Mouse (Mus musculus) midbrain, embryonic 11.5 days (tissue): ENCODE measurements around the gene Maged2. TPM values are rescaled to one million over a fixed set of nuclear protein-coding genes. Genes with fewer than 3 reads are reported as not detected.
A peak's percentile ranks its signal among the peaks of the same experiment; 100 is the strongest.
"Not testable (repeated sequence)": the region's sequence is repeated elsewhere in the genome, so short reads cannot be mapped to it uniquely, and the experiment has no call there.

ENCODE experiments used
- ATAC-seq: fragments of 200-750 bp; cut with Nextera tagmentation; 2 replicates; pipeline ENCODE4 v1.8.0; 2017; ENCODE audit warnings: moderate TSS enrichment, moderate library complexity; ENCODE audit not compliant: low FRiP score
- DNase-seq: peaks from one replicate; pipeline ENCODE4 v3.0.0; 2015; ENCODE audit warnings: low spot score; ENCODE audit errors: missing footprints
- H3K27ac ChIP-seq: fragments of 300-500 bp; sonication (generic); 2 replicates; pipeline ENCODE4 v1.5.1; 2014; ENCODE audit warnings: low read depth, low read length
- H3K27me3 ChIP-seq: fragments of 300-500 bp; sonication (generic); 2 replicates; pipeline ENCODE4 v1.6.1; 2014; ENCODE audit warnings: mild to moderate bottlenecking, low read length, moderate library complexity, mixed read lengths; ENCODE audit not compliant: control insufficient read depth, insufficient read depth
- H3K36me3 ChIP-seq: fragments of 300-500 bp; sonication (generic); 2 replicates; pipeline ENCODE4 v1.6.1; 2014; ENCODE audit warnings: mild to moderate bottlenecking, low read length, moderate library complexity, mixed read lengths; ENCODE audit not compliant: control insufficient read depth, insufficient read depth
- H3K4me1 ChIP-seq: fragments of 300-500 bp; sonication (generic); 2 replicates; pipeline ENCODE4 v1.6.1; 2014; ENCODE audit warnings: low read length; ENCODE audit not compliant: control insufficient read depth, insufficient read depth
- H3K4me2 ChIP-seq: fragments of 300-500 bp; sonication (generic); 2 replicates; pipeline ENCODE4 v1.6.1; 2014; ENCODE audit warnings: mild to moderate bottlenecking, moderate library complexity
- H3K4me3 ChIP-seq: fragments of 300-500 bp; sonication (generic); 2 replicates; pipeline ENCODE4 v1.5.1; 2014; ENCODE audit warnings: low read depth, low read length
- H3K9ac ChIP-seq: fragments of 300-500 bp; sonication (generic); 2 replicates; pipeline ENCODE4 v1.6.1; 2014; ENCODE audit warnings: low read length
- H3K9me3 ChIP-seq: fragments of 300-500 bp; sonication (generic); 2 replicates; pipeline ENCODE4 v1.6.1; 2016; ENCODE audit warnings: low read length; ENCODE audit not compliant: control insufficient read depth
- WGBS: fragments of 180-500 bp; shearing (Covaris S2); extraction: QIAGEN DNeasy Blood & Tissue Kit; methylation state at CpG from one replicate; pipeline ENCODE4 v1.1.7; 2014; 5-methylcytosine and 5-hydroxymethylcytosine counted together
- polyA plus RNA-seq: library from polyadenylated mRNA; unstranded; fragments of >200 nt; fragmentation: Nextera tagmentation; extraction: Ambion mirVana; gene quantifications from 2 replicates; pipeline ENCODE4 v1.2.1, GENCODE M21; 2014

The Maged2 gene
- polyA plus RNA-seq = 302 and 319 TPM in 2 replicates

GRCm38 (mm10) chrX:150814139-150814469 is at the start of gene Maged2:
Gene Maged2, minus strand, starts transcription at chrX:150814345.
- no peaks in the 10 kb centered on the region for H3K9me3 ChIP-seq
- H3K4me2 ChIP-seq = peak within 1 kb of the TSS; percentile 40
- peak; percentile 27; the same call in 1 of the 2 replicates for ATAC-seq
- H3K27me3 ChIP-seq = no peaks in the 10 kb centered on the region
- peak within 1 kb of the TSS; percentile 60 for H3K9ac ChIP-seq
- peak within 1 kb of the TSS; percentile 30; the same call in 1 of the 2 replicates for H3K27ac ChIP-seq
- H3K36me3 ChIP-seq = no peaks in the 10 kb centered on the region; the same call in 1 of the 2 replicates
- peak within 1 kb of the TSS; percentile 41 for H3K4me3 ChIP-seq
- H3K4me1 ChIP-seq = no peaks in the 10 kb centered on the region
- WGBS = 21% methylated on average over 7 of the region's 7 CpGs
- peak; percentile 80 for DNase-seq

GRCm38 (mm10) chrX:150848230-150848629 is 34.1 kb upstream of the Maged2 start:
- Histone ChIP-seq H3K27ac (no peak overlapping the region), H3K36me3 (no peaks in the 10 kb centered on the region), H3K27me3 (peaks cover 3% of the 10 kb centered on the region; the same call in 1 of the 2 replicates), H3K4me1 (no peaks in the 10 kb centered on the region), H3K4me2 (no peak overlapping the region), H3K9me3 (no peaks in the 10 kb centered on the region), H3K4me3 (no peak overlapping the region), H3K9ac (no peak overlapping the region)
- ATAC-seq = no peak
- no peak for DNase-seq
- WGBS = 72% methylated on average over 8 of the region's 8 CpGs

- not testable (repeated sequence) for H3K36me3 ChIP-seq, DNase-seq, H3K27me3 ChIP-seq, H3K4me2 ChIP-seq, H3K9me3 ChIP-seq, H3K27ac ChIP-seq, H3K9ac ChIP-seq, H3K4me1 ChIP-seq, H3K4me3 ChIP-seq
- peak; percentile 91 for ATAC-seq
- 72% methylated on average over 2 of the region's 10 CpGs for WGBS
Measured at GRCm38 (mm10) chrX:150845480-150846205, 31.5 kb upstream of the Maged2 start.

GRCm38 (mm10) chrX:150843257-150843656 is 29.1 kb upstream of the Maged2 start:
- not testable (repeated sequence) for H3K4me2 ChIP-seq, H3K9ac ChIP-seq, H3K4me3 ChIP-seq, DNase-seq, H3K36me3 ChIP-seq, H3K4me1 ChIP-seq, ATAC-seq, H3K27ac ChIP-seq, H3K27me3 ChIP-seq, H3K9me3 ChIP-seq
- WGBS = 86% methylated on average over 1 of the region's 4 CpGs

GRCm38 (mm10) chrX:150830297-150830696 is 16.2 kb upstream of the Maged2 start:
- Histone ChIP-seq H3K4me3 (no peak overlapping the region), H3K4me2 (no peak overlapping the region), H3K36me3 (no peaks in the 10 kb centered on the region), H3K27me3 (no peaks in the 10 kb centered on the region), H3K27ac (no peak overlapping the region), H3K9ac (no peak overlapping the region), H3K4me1 (no peaks in the 10 kb centered on the region), H3K9me3 (no peaks in the 10 kb centered on the region)
- WGBS = 79% methylated on average over 4 of the region's 4 CpGs
- no peak for ATAC-seq
- no peak for DNase-seq

GRCm38 (mm10) chrX:150817278-150817677 is 3.1 kb upstream of the Maged2 start:
- ATAC-seq = no peak
- Histone ChIP-seq H3K36me3 (no peaks in the 10 kb centered on the region), H3K4me1 (no peaks in the 10 kb centered on the region), H3K9ac (no peak overlapping the region), H3K9me3 (no peaks in the 10 kb centered on the region), H3K4me2 (no peak overlapping the region), H3K4me3 (no peak overlapping the region), H3K27me3 (no peaks in the 10 kb centered on the region), H3K27ac (no peak overlapping the region)
- DNase-seq = no peak

GRCm38 (mm10) chrX:150815601-150816000 is 1.5 kb upstream of the Maged2 start:
- WGBS = 83% methylated on average over 1 of the region's 1 CpGs

GRCm38 (mm10) chrX:150813464-150814138 is 544 bp downstream of the Maged2 start:
- no peaks in the 10 kb centered on the region for H3K9me3 ChIP-seq
- ATAC-seq (peak; percentile 73), DNase-seq (peak; percentile 91)
- H3K4me1 ChIP-seq = no peaks in the 10 kb centered on the region
- peak overlapping the region; percentile 41 for H3K4me3 ChIP-seq
- peak overlapping the region; percentile 60 for H3K9ac ChIP-seq
- peak overlapping the region; percentile 40 for H3K4me2 ChIP-seq
- WGBS = 26% methylated on average over 14 of the region's 16 CpGs
- no peaks in the 10 kb centered on the region; the same call in 1 of the 2 replicates for H3K36me3 ChIP-seq
- no peaks in the 10 kb centered on the region for H3K27me3 ChIP-seq
- H3K27ac ChIP-seq = peak overlapping the region; percentile 30; the same call in 1 of the 2 replicates

More at GRCm38 (mm10) chrX:150815601-150816000, 1.5 kb upstream of the Maged2 start:
- no peaks in the 10 kb centered on the region for H3K9me3 ChIP-seq
- ATAC-seq = no peak
- no peak overlapping the region for H3K27ac ChIP-seq
- H3K36me3 ChIP-seq = no peaks in the 10 kb centered on the region; the same call in 1 of the 2 replicates
- no peaks in the 10 kb centered on the region for H3K4me1 ChIP-seq
- no peak overlapping the region for H3K4me3 ChIP-seq
- no peak overlapping the region for H3K4me2 ChIP-seq
- DNase-seq = no peak
- H3K9ac ChIP-seq = no peak overlapping the region
- no peaks in the 10 kb centered on the region for H3K27me3 ChIP-seq

GRCm38 (mm10) chrX:150812787-150813298 is 1.3 kb downstream of the Maged2 start:
- no peaks in the 10 kb centered on the region for H3K4me1 ChIP-seq
- peak overlapping the region; percentile 41 for H3K4me3 ChIP-seq
- WGBS = 16% methylated on average over 20 of the region's 24 CpGs
- no peaks in the 10 kb centered on the region for H3K9me3 ChIP-seq
- ATAC-seq = peak; percentile 96
- peak overlapping the region; percentile 44 for H3K4me2 ChIP-seq
- DNase-seq = peak; percentile 97
- H3K27me3 ChIP-seq = no peaks in the 10 kb centered on the region
- H3K36me3 ChIP-seq = no peaks in the 10 kb centered on the region; the same call in 1 of the 2 replicates
- H3K27ac ChIP-seq = no peak overlapping the region
- H3K9ac ChIP-seq = peak overlapping the region; percentile 47; the same call in 1 of the 2 replicates
